Mouse (Mus musculus) left cerebral cortex, postnatal 25 days (tissue): ENCODE results near the gene Knstrn. TPM values are rescaled to one million over a fixed set of nuclear protein-coding genes. Genes with fewer than 3 reads are reported as not detected.

Experiments used
- DNase-seq, 2 experiments: peaks; one replicate each; pipeline ENCODE4 v3.0.0; 2022; ENCODE audit warnings: low spot score in 2 of 2, mixed read lengths in 1 of 2
- intact Hi-C: fragments of 180-260 bp; cut with DNase I; formaldehyde crosslinking; loops from one replicate; pipeline ENCODE4 v1.15.1; 2025
- total RNA-seq, 2 experiments: library from RNA; stranded (reverse); gene quantifications; 2 replicates each; pipeline ENCODE4 v1.2.3; 2021

Gene Knstrn
- total RNA-seq, 2 experiments from 2014 or later, result 0.94 to 2.2 TPM

DNA sequence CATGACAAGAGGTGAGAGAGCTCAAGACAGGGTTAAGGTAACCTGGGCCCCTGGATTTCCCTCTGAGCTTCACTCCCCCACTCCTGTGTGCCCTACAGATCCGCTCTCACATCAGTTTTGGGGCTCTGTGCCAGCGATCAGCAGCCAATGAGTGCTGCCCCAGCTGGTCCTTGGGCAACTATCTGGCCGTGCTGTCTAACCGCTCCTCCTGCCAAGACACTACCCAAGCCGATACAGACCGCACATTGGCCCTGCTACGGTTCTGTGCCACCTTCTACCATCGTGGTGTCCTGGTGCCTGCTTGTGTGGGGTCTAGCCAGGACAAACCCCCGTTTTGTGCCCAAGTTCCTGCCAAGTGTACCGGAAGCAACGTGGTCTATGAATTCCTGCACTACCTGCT is 24.3 kb upstream of the Knstrn start:
- no peak for DNase-seq
- intact Hi-C loops, result no loop called here

DNA sequence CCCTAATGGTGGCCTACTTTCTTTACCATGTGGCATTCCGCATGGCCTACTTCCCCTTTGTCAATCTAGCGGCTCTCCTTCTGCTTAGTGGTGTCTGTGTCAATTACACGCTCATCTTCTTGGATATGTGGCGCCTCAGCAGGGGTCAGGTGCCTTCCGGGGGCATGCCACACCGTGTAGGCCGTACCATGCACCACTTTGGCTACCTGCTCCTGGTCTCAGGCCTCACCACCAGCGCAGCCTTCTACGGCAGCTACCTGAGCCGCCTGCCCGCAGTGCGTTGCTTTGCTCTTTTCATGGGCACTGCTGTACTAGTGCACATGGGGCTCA is 23.6 kb upstream of the Knstrn start:
- intact Hi-C loops, result loop anchor here (1.0 kb wide), 1 partner anchor 93 kb away; no protein-coding TSS in a partner anchor
- DNase-seq, result no peak

DNA sequence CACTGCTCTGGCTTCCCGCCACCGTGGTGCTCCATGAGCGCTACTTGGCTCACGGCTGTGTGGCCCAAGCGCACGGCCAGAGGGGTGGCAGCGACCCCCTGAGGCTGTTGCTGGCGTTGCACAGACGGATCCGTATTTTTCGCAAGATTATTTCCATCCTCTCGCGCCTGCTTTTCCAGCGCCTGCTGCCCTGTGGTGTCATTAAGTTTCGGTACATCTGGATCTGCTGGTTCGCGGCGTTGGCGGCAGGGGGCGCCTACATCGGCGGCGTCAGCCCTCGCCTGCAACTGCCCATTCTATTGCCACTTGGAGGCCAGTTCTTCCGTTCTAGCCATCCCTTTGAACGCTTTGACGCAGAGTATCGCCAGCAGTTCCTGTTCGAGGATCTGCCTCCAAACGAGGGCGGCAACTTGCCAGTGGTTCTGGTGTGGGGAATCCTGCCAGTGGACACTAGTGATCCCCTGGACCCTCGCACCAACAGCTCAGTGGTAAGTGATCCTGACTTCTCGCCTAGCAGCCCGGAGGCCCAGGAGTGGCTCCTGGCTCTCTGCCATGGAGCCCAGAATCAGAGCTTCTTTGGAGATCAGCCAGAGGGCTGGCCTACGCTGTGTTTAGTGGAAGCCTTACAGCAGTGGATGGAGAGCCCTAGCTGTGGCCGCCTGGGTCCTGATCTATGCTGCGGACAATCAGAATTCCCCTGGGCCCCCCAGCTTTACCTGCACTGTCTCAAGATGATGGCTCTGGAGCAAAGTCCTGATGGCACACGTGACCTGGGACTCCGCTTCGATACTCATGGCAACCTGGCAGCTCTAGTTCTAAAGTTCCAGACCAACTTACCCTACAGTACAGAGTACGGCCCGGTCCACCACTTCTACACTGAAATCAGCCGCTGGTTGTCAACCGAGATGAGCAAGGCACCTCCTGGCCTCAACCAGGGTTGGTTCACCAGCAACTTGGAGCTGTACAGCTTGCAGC is 23.0 kb upstream of the Knstrn start:
- intact Hi-C loops, result loop anchor here (1.0 kb wide), 1 partner anchor 92 kb away; no protein-coding TSS in a partner anchor
- peak; percentile 60 to 62 for DNase-seq

DNA sequence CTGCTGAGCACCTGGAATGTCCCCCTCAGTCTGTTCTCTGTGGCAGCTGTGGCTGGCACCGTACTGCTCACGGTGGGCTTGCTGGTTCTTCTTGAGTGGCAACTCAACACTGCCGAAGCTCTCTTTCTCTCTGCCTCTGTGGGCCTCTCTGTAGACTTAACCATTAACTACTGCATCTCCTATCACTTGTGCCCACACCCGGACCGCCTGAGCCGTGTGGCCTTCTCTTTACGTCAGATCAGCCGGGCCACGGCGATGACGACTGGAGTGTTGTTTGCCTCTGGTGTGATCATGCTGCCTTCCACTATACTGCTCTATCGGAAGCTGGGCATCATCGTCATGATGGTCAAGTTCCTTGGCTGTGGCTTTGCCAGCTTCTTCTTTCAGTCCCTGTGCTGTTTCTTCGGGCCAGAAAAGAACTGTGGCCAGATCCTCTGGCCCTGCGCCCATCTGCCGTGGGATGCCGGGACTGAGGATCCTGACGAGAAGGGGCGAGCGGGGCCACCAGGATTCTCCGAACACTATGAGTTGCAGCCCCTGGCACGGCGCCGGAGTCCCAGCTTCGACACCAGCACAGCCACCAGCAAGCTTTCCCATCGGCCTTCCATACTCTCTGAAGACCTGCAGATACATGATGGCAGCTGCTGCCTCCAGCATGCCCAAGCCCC is 22.1 kb upstream of the Knstrn start:
- no peak for DNase-seq
- intact Hi-C loops, result no loop called here

DNA sequence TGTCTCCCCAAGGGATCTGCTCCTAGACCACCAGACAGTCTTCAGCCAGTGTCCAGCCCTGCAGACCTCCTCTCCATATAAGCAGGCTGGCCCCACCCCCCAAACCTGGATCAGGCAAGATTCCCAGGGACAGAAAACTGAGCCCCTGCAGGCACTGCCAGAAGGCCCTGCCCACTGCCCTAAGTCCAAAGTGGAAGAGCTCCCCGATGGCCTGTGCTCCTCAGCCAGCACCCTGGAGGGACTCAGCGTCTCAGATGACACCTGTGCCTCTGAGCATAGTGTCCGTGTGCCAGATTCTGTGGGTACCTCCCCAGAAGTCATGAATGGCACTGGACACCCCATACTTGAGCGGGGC is 21.6 kb upstream of the Knstrn start:
- no peak for DNase-seq
- intact Hi-C loops, result no loop called here

DNA sequence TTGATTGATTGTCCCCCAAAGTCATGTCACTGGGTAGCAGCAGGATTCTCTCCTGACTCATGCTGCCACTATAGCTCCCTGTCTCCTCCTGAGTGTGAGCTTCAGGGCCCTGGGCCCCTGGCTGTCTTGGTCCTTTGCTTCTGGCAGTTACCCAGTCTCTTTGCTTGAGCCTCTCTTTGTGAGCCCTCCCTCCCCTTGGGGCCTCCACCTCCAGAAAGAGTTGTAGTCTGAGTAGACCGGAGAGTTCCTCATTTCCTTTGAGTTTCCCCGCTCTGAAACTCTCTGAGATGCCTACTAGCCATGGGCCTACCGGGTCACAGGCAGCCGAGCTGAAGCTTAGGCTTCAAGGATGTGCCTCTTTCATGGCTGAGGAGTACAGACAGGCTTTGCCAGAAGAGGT is 20.2 kb upstream of the Knstrn start:
- intact Hi-C loops, result no loop called here
- no peak for DNase-seq

DNA sequence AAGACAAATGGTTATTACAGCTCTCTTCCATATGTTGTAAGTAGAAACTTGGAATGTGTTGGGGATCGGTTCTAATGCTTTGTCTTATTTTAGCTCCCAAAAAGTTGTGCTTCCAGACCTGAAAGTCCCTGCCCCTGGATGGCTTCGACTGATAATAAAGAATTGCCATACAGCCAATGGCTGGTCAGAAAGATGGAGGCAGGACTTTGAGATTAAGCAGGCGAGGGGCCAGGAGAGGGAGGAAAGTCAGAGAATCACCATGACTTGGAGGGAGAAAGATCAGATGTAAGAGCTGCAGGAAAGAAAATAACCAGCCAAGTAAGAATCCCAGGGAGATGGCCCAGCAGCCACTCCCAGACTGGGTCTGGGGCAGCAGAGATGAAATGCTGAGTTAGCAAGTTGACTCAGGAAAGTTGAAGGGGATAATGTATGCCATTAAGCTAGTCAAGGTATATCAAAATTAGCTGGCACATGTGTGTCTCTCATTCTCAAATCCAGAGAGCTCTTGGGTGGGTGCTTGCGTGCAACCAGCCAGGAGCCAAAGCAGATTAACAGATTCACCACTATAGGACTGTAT is 11.2 kb upstream of the Knstrn start:
- intact Hi-C loops, result no loop called here

DNA sequence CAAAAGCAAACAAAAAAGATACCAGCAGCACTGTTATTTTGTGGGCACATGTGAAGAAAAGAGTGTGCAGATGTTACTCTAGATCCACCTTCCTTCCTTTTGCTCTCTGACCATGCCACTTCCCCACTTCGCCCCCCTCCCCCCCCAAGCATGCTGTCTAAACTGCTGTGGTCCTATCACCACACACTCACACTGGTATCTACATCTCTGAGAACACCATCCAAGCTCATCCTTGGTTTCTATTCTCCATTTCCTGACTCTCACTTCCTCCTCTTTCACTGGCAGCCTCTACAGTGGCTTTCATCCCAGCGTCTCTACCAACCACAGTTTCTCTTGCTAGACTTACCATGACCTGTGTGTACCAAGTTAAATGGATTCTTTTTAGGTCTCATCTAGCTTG is 9.3 kb upstream of the Knstrn start:
- intact Hi-C loops, result no loop called here

More for the DNA sequence above, 11.2 kb upstream of the Knstrn start:
- DNase-seq, result no peak

DNA sequence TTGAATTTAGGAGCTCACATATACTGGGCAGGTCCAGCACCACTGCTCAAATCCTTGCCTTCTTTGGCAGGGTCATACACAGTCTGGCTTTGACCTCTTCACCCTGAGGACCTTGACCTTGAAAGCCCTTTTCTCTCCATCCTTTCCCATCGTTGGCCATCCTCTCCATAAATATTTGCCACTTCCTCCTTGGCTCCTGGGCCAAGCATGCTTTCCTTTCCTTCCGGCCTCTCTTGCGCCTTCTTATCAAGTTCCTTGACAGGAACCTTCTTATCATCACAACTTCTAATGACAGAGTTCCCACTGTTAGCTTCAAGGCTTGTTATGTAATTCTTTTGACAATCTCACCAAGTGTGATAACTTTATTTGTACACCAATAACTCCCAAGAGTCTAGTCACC is 8.7 kb upstream of the Knstrn start:
- intact Hi-C loops, result no loop called here
- no peak for DNase-seq

More for the DNA sequence above, 9.3 kb upstream of the Knstrn start:
- DNase-seq, result no peak

DNA sequence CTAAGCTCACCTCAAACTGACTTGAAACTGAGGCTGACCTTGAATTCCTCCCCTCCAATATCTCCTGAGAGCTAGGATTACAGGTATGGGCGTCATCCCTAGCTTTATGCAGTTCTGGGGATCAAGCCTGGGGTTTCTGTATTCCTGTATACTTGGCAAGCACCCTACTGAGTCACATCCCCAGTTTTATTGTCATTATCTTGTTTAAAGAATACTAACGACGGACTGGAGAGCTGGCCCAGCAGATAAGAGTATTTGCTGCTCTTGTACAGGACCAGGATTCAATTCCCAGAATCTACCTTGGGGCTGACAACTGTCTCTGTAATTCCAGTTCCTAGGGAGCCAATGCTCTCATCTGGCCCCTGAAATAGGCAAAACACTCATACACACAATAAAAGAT is 8.0 kb upstream of the Knstrn start:
- no peak for DNase-seq
- intact Hi-C loops, result no loop called here

DNA sequence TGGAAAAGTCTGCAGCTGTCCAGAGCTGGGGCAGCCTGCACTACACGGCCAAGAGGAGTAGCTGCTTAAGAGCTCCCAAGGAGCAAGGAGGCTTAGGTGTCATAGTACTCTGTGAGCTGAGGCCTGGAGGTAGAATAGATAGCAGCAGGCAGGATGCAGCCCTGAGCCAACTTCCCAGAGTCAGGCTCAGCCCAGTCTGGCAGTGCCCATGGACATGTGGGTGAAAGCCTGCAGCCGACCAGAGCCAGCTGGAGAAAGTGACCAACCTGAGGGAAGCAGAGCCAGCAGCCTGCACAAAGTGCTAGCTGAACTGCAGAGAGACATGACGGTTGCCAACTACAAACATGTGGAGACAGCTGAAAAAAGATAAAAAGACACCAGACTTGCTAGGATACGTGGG is 6.9 kb upstream of the Knstrn start:
- intact Hi-C loops, result no loop called here
- DNase-seq, result peak in 1 of 2 experiments; percentile 51

DNA sequence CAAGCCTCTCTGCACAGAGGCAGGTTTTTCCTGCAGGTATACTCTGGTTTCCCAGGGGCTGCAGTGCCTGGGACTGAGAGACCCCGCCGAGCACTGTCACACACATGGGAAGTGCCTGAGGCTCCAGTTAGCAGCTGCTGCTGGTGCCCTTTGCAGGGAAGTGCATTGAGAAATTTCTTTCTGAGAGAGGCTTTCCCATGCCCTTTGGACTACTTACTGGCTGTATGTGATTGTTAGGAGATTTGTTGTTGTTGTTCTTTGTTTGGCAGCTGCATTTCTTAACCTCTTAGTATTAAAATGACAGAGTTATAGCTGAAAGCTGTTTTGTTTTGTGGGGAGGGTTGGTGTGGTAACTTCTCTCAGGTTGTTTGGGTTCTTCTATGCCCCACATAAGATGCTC is 2.9 kb upstream of the Knstrn start:
- no peak for DNase-seq
- intact Hi-C loops, result loop anchor here (5.0 kb wide), 1 partner anchor 51 kb away; the partner anchor contains the start of gene Ivd

DNA sequence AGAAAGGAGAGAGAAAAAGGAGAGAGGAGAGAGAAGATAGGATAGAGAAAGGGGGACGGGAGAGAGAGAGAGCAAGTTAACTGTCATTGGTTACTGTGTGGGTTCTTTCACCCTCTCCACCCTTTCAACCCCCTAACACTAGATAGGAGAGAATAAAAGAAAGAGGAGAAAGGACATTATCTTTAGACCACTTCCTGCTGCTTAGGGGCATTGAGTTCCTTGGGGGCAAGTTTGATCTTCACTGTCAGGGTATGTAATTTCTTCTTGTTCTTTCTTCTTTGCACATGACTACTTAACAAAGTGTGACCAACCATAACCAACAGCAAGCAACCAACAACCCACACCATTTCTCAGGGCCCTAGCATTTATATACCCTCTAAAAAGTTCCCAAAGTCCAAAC is 1.1 kb upstream of the Knstrn start:
- no peak for DNase-seq
- intact Hi-C loops, result loop anchor here (5.0 kb wide), 1 partner anchor 50 kb away; the partner anchor contains the start of gene Ivd

DNA sequence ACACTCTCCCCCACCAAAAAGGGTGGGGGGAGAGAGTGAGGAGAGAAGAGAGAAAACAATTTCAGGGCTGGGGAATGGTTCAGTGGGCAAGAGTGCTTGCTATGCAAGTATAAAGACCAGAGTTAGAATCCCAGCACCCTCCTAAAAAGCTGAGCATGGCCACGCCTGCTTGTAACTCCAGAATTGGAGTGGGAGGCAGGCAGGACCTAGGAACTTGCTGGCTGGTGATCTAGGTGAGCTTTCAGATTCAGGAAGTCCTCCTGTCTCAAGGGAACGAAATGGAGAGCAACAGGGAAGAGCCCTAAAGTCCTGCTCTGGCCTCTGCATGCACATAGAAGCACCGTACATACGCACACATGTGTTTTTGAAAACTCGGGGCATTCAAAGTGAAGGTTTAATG is 9.0 kb downstream of the Knstrn start:
- DNase-seq, result no peak
- intact Hi-C loops, result no loop called here

DNA sequence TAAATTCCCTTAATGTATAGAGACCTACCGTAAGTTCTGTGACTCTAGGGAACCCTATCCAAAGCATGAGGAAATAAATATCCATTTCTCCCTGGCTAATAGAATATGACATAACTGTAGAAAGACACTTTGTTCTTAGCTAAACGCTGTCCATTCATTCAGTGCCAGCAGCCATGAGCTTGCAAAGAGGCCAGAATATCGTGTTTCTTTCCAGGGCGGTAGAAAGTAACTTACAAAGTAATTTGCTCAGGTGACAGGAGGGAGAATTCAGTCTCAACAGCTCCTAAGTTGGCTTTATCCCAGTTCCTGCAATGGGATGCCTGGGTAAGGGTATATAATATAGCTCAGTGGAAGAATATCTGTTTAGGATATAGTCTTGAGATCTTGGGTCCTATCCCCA is 10.6 kb downstream of the Knstrn start:
- intact Hi-C loops, result no loop called here
- DNase-seq, result no peak

DNA sequence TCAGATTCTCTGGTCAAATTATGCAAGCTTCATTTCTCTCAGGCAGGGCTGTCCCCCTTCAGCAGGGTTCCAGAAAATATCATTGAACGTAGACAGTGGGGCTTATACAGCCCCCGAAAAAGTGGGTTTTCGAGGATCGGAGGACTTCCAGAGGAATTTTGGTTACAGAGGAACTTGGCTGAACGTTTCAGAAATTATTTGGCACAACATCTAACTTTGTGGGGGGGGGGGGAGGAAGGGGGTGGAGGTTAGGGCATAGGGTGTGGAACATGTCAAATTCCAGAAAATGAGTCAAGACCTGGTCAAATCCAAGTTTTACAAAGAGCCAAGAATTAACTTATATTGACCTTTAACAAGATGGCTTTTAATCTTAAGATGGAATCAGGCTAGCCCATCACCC is 15.3 kb downstream of the Knstrn start:
- DNase-seq, result no peak
- intact Hi-C loops, result no loop called here

DNA sequence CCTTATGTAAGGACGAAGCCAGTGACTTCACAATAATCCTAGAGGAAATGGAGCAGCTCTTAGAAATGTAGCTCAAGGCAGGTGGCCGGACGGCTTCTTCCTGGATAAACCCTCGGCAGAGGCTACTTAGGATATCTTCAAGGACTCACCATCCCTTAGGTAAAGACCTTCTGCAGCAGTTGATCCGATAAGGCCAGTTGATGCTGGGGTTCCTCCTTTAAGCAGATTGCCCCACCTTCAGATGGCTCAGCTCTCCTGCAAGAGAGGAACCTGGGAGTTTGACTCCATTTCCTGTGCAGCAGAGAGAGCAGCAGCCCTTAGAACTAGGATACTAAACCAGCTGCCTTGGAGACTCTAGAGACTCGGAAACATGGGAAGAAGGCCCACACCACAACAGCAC is 20.3 kb downstream of the Knstrn start:
- DNase-seq, result no peak
- intact Hi-C loops, result no loop called here

DNA sequence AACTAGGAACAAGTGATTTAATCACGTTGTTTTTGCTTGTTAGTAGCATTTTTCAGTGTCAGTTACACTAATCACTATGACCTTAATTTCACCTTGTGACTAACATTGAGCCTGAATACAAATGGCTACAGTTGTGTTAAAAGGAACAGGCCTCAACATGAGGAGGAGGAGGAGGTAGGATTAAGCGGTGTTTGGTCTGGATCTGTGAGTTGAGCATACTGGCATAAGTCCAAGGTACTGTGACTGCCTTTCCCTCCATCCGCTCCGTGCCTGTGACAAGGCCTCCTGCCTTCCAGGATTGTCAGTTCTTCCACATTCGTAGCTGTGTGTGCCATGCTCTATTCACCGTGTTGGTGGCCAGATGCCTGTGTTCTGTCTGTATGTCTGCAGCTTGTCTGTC is 21.3 kb downstream of the Knstrn start:
- intact Hi-C loops, result no loop called here
- DNase-seq, result no peak

DNA sequence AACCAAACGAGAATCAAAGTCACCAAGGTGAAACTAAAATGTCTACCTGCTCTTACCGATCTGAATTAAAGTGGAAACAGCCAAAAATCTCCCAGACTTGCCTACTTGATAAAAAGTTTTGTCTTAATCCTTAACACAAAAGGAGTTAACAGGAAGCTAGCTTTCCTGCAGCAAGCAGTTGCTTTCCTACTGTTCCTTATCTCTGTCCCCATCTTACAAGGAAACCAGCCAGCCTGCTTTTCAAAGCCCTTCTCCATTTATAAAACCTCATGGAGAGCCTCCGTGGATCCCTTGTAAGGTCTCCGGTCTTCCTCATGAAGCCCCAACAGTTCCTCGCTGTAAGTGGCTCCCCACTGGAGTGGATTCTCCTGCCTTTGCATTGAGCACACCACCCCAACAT is 24.5 kb downstream of the Knstrn start:
- intact Hi-C loops, result no loop called here
- DNase-seq, result no peak

DNA sequence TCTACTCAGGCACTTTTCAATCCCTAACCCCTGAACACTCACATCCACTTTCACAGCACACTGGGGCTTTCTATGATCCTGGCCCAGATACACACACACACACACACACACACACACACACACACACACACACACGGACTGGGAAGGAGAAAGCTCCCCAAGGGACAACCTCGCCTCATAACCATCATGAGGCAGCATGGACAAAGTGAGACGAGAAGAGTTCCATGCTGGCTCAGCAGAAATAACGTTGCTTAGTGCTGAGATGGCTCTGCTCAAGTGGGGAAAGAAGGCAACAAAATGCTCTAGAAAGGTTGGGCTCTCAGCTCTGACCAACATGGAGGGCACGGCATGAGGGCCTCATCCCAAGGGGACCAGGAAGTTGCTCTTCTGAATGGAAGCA is 27.4 kb downstream of the Knstrn start:
- intact Hi-C loops, result no loop called here
- DNase-seq, result no peak

DNA sequence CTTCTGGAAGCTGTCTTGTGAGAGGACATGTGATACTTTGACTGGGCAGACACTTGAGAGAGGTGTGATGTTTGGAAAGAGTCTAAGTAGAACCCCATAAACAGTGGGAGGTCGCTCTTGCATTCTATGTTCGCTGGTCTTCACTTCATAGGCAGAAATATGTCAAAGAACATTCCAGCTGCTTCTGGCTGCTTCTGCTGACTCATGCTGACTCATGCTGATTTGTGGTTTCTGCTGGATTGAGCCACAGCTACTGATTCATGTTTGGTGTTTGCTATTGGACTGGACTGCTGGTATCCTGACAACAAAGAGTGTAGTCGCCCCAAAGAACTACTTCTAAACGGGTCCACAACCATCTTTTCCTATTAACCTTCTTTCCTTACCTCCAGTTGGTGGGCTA is 28.0 kb downstream of the Knstrn start:
- intact Hi-C loops, result no loop called here
- no peak for DNase-seq
